Mouse (Mus musculus) testis, postnatal 10 days (tissue): Measurements from ENCODE around the gene Dydc2.

Experiments used
- DNase-seq: peaks from one replicate; pipeline ENCODE4 v3.0.0; 2021; ENCODE audit warnings: low spot score

Dydc2 gene

DNA sequence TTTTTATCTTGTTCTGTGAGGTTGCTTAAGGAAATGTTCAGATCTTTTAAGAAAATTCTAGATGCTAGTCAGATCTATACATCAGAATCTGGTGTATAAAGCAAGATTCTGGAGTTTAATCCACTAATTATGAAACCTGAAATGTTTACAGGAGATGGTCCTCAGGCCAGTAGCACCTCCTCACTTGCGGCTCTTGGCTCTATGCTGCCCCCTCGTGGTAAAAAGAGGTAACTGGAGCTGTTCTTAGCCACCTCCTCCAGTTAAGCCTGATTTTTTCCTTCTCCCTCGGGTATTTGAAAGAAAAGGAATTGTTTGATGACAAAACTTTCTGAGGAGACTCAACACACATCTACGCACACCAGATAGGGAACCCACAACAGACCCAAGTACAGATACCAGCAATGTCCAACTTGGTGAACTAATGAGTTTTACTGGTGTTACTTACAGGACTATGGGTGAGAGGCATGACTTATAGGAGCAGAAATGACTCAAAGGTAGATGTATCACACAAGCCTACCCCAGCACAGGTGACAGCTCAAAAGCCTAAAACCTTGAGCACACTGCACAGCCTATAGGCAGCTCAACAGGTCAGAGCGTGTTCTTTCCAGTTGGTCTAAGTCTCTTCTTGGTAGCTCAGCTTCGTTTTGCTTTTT lies 33.7 kb downstream of the Dydc2 start:
- DNase-seq = peak; percentile 75

DNA sequence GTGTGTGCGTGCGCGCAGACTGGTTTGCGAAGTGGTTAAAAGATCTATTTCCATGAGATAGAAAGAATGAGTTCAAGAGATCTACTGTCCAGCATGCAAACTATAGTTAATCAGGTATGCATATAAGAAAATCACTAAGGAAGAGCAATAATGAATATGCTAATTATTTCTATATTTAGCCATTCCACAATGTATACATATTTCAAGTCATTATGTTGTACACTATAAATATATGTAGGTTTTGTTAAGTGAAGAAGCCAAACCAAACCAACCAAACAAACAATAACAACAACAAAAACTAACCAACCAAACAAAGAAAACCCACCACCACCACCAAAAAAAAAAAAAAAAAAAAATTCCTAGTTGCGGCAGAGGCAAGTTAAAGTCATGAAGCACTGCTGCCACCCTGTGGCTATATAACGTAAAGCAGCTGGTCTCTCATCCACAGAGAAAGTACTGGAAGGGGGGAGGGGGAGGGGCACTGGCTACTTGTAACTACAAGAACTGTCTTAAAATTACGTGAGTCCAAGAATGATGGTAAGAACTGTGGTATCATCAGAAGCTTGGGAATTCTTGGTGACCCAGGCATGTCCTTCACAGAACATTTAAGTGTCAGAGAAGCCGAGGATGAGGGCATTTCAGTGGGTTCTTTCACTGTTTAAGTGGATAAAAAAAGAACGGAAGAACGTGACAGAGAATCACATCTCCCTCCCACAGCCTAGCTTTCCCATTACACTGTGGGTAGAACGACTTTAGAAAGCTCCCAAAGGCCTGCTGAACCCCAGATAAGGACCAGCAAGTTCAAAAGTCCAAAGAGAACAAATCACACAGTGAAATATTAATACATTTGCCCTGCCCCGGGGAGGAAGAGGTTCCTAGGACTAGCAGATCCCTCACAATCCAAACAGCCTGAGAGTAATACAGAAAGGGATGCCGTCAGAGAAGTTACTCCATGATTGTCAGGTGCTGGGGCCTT lies 35.6 kb downstream of the Dydc2 start:
- DNase-seq = peak; percentile 91

DNA sequence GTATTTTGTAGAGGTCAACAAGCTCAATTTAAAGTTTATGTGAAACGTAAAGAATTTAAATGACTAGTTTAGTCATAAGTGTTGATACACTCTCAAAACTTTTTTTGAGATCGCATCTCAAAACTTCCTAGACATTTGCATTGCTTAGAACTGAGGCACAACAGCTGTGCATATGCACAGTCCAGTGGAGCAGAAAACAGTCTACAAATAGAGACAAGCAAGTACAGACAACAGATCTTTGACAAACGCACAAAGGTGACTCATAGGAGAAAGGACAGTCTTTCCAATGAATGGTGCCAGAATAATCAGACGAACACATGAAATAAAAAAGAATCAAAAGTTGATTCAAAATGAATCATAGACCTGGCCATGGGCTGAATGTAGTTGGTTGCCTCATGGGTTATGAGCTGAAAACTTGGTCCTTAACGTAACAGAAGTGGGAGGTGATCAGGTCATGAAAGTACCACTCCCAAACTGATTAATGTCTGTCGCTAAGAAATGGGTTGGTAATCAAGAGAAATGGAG lies 38.0 kb downstream of the Dydc2 start:
- DNase-seq = no peak

DNA sequence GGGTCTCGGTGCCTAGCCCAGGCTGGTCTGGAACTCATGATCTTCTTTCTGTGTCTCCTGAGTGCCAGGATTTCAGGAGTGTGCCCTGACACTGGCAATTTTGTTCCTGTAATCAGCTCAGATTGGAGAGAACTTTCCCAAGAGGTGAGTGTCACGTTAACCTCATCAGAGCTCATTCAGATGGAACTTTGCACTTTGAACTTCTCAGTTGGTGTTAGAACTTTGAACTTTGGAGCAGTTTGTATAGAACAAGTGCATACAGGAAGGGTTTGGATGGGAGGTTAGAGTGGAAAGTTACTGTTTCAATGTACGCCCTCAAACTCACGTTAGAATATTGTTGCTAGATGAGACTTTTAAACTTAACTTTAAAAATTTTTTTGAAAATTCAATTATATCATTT lies 39.7 kb downstream of the Dydc2 start:
- no peak for DNase-seq

DNA sequence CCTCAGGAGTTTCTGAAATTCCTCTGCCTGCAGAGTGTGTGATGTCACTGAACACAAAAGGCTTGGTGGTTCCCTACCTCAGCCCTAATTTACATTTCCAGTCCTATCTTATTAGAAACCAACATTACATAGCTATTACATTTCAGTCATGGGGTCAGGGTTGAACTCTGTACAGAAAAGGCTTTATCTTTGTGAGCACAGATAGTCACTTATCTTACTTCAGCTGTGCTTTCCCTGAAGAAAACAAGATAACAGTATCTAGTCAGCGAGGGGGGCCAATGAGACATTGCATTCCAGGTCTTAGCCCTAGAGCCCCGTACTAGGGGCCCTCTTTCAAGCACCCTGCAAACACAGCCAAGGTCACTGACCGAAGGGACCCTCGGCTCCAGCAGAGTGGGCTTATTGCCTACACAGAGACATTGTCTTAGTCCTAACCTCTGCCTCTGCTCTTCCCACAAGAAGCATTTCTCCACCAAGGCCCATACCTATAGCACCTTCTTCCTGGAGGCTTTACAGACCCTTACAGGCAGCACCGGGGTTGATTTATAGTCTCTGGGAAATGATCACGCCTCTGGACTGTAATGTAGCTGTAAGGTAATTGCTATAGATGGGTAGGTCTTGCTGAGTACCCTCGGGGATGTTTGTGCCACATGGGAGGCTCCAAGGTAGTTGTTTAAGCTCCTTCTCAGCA lies 43.3 kb downstream of the Dydc2 start:
- DNase-seq = no peak

DNA sequence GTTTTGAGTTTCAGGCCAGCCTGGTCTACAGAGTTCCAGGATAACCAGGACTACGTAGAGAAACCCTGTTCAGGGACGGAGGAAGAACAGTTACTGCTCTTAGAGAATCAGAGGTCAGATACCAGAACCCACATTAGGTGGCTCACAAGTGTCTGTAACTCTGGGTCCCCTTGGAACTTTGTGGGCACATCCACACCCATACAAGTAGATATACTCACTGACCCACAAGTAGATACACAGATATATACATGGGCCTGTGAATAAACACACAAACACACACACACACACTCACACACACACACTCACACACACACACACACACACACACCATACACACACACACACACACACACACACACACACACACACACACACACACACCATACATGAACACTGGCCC lies 43.9 kb downstream of the Dydc2 start:
- DNase-seq = no peak

GRCm38 (mm10) chr14:41021246-41021645 lies 47.8 kb downstream of the Dydc2 start:
- DNase-seq = no peak

- DNase-seq = no peak
Observed at GRCm38 (mm10) chr14:41017460-41017859, 51.5 kb downstream of the Dydc2 start.

DNA sequence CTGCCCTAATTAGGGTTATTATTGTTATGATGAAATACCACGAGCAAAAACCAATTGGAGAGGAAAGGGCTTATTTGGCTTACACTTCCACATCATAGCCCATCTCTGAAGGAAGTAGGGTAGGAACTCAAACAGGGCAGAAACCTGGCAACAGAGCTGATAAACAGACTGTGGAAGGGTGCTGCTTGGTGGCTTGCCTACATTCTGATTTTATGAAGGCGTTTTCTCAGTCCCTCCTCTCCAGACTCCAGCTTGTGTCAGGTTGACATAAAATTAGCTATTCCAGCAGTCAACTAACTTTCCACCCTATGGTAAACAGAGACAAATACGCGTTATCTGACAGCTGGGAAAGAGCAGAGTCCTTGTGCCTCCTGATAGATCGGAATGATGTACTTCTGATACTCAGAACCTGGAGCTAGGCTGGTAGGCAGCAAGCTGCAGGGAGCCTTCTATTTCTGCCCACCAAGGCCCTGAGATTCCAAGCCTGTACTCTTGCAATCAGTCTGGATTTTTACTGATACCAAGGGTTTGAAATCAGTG lies 54.2 kb downstream of the Dydc2 start:
- no peak for DNase-seq

- peak; percentile 93 for DNase-seq
Observed at GRCm38 (mm10) chr14:41013630-41014613, 55.1 kb downstream of the Dydc2 start, which contains the start of gene Fam213a. Gene Fam213a, minus strand, starts transcription at chr14:41013788.

GRCm38 (mm10) chr14:41013143-41013542 lies 55.9 kb downstream of the Dydc2 start:
- DNase-seq = no peak

- DNase-seq = no peak
Observed at GRCm38 (mm10) chr14:41011916-41012315, 57.1 kb downstream of the Dydc2 start.

- DNase-seq = no peak
Observed at GRCm38 (mm10) chr14:41008138-41008537, 60.9 kb downstream of the Dydc2 start.

GRCm38 (mm10) chr14:41007641-41008040 lies 61.4 kb downstream of the Dydc2 start:
- no peak for DNase-seq

DNA sequence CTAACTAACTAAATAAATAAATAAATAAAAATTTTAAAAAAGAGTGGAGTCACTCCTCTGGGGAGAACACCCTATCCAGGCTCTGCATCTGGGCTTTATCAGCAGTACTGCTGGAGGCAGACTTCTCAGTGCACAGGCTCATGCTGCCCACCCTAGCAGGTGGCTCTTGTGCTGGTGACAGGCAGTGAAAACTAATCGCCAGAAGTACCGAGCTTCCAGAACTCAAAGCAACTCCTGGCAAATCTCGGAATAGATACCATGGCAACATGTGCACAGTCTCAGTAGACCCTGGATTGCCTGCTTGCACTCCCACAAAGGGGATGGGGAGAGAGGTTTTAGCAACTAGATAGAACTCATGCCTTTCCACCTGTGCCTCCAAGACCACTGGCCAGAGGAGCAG lies 62.1 kb downstream of the Dydc2 start:
- DNase-seq = peak; percentile 26

DNA sequence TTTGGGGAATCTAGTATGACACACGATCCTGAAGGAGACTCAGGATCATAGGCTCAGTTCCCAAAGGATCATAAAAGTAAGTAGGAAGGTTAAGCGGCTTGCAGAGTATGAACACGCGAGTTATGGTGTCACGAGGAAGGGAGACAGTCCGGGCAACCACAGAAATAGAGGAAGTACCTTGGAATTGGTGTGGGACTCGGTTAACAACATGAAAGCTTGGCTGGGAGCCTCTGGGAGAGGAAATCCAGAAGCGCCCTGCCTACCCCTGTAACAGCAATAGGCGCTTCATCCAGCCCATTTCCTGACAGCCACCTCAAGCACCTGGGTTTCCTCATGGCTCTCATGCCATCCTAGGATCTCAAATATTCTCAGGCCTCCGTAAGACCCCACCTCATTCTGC lies 62.7 kb downstream of the Dydc2 start:
- peak; percentile 28 for DNase-seq

- no peak for DNase-seq
Observed at GRCm38 (mm10) chr14:41005716-41006115, 63.3 kb downstream of the Dydc2 start.

DNA sequence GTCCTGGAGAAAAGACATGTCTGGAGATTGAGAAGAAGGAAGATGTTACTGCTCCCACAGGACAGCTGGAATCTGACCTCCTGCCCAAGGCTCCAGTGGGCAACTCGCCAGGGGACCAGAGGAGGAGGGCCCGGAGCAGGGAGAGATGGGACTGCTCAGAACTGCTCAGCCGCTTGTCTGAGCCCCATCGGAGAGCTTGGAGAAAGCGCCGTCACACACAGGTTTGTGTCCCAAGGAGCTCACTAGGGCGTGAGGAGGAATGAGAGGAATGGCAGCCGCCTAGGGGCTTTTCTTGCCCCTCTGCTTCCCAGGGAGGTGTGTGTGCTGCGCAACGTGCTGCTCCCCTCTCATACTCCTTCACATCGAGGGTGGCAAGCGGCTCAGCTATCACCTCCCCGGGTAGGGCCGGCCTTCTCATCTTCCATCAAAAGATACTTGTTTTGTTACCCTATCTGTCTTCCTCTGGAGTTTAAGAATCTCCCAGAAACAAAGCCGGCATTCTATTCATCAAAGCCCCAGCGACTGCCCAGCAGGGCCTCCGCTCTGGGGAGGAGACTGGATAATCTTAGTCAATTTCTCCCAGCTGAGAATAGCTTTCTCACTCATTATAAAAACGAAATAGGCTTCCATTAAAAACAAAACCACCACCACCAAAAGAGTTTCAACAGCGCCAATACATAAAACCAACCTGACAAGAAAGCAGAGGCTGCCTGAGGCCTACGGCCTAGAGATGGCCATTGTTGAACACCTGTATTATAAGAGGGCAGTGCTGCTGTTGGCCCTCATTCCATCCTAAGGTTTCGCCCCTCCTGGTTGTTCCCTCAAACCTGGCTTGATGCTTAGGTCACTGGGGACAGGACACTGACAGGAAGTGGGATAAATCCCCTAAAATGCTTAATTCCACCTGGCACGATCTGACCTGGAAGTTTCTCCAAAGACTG lies 64.5 kb downstream of the Dydc2 start:
- DNase-seq = peak; percentile 93

DNA sequence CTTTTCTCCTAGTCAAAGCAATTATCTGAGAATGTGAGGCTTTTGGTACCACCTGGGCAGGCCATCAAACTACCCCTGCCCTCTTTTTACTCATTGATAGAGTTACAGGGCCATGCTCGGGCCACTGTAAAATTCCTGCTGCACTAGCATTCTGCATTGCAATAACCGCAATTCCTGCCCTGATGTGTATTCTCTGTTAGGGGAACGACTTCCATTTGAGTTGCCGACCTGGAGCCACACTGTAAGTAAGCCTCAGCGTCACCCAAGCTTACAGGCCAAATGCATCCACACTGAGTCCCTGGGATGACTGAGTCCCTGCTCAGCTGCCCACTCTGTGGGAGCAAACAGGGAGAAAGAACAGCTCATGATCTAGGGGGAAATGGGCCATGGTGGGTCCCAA lies 67.4 kb downstream of the Dydc2 start:
- DNase-seq = no peak

DNA sequence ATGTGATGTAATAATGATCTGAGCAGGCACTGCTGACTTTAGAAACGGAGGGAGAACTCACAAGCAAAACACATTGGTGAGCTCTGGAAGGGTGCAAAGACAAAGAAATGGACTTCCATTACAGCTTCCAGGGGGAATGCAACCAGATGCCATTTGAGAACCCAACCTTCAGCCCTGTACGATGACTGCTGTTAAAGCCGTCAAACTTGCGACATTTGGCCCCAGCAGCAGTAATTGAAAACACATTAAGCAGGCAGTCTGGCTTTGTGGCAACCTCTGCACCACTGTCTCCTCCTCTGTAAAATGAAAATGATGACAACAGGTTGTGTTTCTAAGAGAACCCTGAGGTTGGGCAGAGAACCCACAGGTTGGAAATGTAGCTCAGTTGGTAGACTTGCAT lies 68.2 kb downstream of the Dydc2 start:
- DNase-seq = no peak
